Mouse (Mus musculus): ENCODE measurements around the gene Ffar4. TPM values are rescaled to one million over a fixed set of nuclear protein-coding genes. Genes with fewer than 3 reads are reported as not detected.
A peak's percentile ranks its signal among the peaks of the same experiment; 100 is the strongest.

Ffar4 gene
- polyA plus RNA-seq, 1 experiment from 2014 or later: 0.35 TPM

DNA sequence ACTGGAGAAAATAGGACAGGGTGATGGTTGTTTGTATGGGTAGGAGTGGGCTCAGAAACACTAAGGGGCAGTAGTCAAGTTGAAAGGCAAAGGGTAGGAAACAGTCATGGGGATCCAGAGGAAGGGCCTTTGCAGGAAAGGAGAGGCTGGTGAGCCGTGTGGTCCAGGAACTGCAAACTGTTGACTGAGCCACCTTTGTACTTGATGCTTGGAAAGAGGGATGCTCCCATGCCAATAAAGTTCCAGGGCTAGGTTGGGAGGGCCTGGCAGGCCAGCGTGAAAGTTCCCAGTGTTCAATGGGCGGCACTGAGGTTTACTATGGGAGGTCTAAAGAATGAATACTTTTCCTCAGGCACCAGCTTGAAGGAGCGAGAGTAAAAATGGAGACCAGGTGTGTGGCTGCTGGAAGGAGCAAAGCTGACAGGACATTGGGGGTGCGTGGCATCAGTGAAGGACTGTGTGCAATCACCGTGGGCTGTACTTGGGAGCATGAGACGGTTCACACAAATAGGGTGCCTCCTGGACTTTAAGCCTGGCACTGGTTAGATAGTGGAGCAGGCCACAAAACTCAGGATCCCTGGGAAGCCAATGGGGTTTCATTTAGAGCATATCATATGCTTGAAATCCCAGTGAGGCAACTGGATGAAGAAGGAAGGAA is 18.1 kb downstream of the Ffar4 start:
- Histone ChIP-seq H3K9me3 (replicated peaks; ENCODE audit: control insufficient read depth, low read length) (no peaks in the 10 kb centered on the region), H3K27ac (ENCODE audit: low read length) (no peak overlapping the region), H3K4me1 (ENCODE audit: control insufficient read depth, insufficient read depth, low read length) (peaks cover 5% of the 10 kb centered on the region; the same call in 1 of the 2 replicates), H3K36me3 (ENCODE audit: control insufficient read depth, insufficient read depth) (no peaks in the 10 kb centered on the region), H3K4me3 (ENCODE audit: low read length) (no peak overlapping the region), H3K9ac (ENCODE audit: low read length) (no peak overlapping the region), H3K4me2 (ENCODE audit: low read depth, low read length) (no peak overlapping the region), H3K27me3 (ENCODE audit: control insufficient read depth, insufficient read depth, low read length) (0 out of 2 replicates have a peak, but pooled peaks cover 2% of the 10 kb centered on the region)
- ATAC-seq (replicated peaks; ENCODE audit: extremely low read depth, insufficient read depth, low FRiP score): no peak
- WGBS: 84% methylated on average over 7 of the region's 7 CpGs

GRCm38 (mm10) chr19:38120123-38120760 is 23.4 kb downstream of the Ffar4 start:
- WGBS: 84% methylated on average over 5 of the region's 5 CpGs
- no peaks in the 10 kb centered on the region for H3K4me1 ChIP-seq (ENCODE audit: control insufficient read depth, insufficient read depth, low read length)
- no peaks in the 10 kb centered on the region for H3K9me3 ChIP-seq (replicated peaks; ENCODE audit: control insufficient read depth, low read length)
- no peak overlapping the region for H3K4me3 ChIP-seq (ENCODE audit: low read length)
- no peak overlapping the region for H3K27ac ChIP-seq (ENCODE audit: low read length)
- H3K9ac ChIP-seq (ENCODE audit: low read length): no peak overlapping the region
- H3K4me2 ChIP-seq (ENCODE audit: low read depth, low read length): no peak overlapping the region
- H3K36me3 ChIP-seq (ENCODE audit: control insufficient read depth, insufficient read depth): no peaks in the 10 kb centered on the region
- H3K27me3 ChIP-seq (ENCODE audit: control insufficient read depth, insufficient read depth, low read length): peaks cover 29% of the 10 kb centered on the region
- no peak for ATAC-seq (replicated peaks; ENCODE audit: extremely low read depth, insufficient read depth, low FRiP score)

- ATAC-seq (replicated peaks; ENCODE audit: extremely low read depth, insufficient read depth, low FRiP score): no peak
- Histone ChIP-seq H3K27ac (ENCODE audit: low read length) (no peak overlapping the region), H3K36me3 (ENCODE audit: control insufficient read depth, insufficient read depth) (no peaks in the 10 kb centered on the region), H3K9me3 (replicated peaks; ENCODE audit: control insufficient read depth, low read length) (no peaks in the 10 kb centered on the region), H3K27me3 (ENCODE audit: control insufficient read depth, insufficient read depth, low read length) (peaks cover 35% of the 10 kb centered on the region), H3K4me2 (ENCODE audit: low read depth, low read length) (peak overlapping the region; percentile 91), H3K9ac (ENCODE audit: low read length) (no peak overlapping the region), H3K4me1 (ENCODE audit: control insufficient read depth, insufficient read depth, low read length) (no peaks in the 10 kb centered on the region), H3K4me3 (ENCODE audit: low read length) (peak overlapping the region; percentile 55)
- WGBS: 24% methylated on average over 9 of the region's 9 CpGs
These were observed 27.1 kb downstream of the Ffar4 start for GRCm38 (mm10) chr19:38123921-38124320.

DNA sequence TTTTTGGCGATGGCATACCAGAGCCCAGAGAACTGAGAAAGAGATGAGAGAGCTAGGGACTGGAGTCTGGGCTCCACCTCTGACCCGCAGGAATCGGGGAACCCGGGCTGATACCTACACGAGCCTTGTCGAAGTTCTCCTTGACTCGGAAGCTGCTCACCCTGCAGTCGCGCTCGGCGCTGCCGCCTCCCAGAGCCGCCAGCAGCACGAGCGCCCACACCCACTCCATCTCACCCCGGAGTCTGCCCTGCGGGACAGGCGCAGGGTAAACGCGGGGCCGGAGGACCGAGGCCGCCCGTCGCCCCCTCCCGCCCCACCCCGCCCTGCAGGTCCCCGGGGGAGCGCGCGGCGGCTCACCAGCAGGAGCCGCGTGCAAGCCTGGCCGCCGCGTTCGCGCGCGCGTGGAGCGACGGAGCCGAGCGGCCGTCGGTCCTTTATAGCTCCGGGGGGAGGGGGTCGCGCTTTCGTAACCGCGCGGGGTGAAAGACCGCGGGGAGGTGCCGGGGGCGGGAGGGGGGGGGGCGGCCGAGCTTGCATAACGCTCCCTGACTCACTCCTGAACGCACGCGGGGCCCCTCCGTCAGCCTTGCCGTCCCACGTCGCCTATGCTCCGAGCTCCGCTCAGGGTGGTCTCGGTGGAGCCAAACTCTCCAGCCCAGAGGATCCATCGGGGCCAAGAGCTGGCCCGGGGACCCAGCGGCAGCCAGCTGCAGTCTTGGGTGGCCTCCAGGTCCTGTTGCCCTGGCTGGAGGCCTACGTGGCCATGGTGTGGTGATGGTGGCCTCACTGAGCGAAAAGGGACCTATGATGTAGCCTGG is 27.7 kb downstream of the Ffar4 start:
- Histone ChIP-seq H3K4me2 (ENCODE audit: low read depth, low read length) (peak overlapping the region; percentile 91), H3K27me3 (ENCODE audit: control insufficient read depth, insufficient read depth, low read length) (peaks cover 35% of the 10 kb centered on the region), H3K9me3 (replicated peaks; ENCODE audit: control insufficient read depth, low read length) (no peaks in the 10 kb centered on the region), H3K9ac (ENCODE audit: low read length) (peak overlapping the region; percentile 43), H3K4me1 (ENCODE audit: control insufficient read depth, insufficient read depth, low read length) (no peaks in the 10 kb centered on the region), H3K27ac (ENCODE audit: low read length) (no peak overlapping the region), H3K36me3 (ENCODE audit: control insufficient read depth, insufficient read depth) (no peaks in the 10 kb centered on the region), H3K4me3 (ENCODE audit: low read length) (peak overlapping the region; percentile 55)
- 2% methylated on average over 50 of the region's 77 CpGs for WGBS
- peak; percentile 37 for ATAC-seq (replicated peaks; ENCODE audit: extremely low read depth, insufficient read depth, low FRiP score)

DNA sequence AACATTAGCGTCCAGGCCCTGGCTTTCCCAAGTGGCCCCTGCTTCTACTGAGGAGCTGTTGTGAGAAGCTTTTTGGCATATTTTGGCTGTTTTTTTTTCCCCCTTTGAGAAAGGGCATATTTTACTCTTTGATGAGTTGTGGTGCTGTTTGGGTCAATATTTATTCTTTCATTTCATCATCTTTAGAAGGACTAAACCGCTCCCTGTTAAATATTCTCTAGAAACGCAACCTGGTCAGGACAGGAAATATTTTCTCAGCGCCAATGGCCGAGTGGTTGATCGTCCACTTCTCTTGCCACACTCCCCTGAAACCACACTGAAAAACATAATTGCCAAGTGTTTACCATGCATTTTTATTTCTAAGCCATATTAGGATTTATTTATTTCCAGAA is 28.3 kb downstream of the Ffar4 start, which contains the start of gene Rbp4:
TSS of gene Rbp4 (minus strand) at position 63 of the 392 bp plus-strand sequence.
- peak within 1 kb of the TSS; percentile 43 for H3K9ac ChIP-seq (ENCODE audit: low read length)
- peaks cover 35% of the 10 kb centered on the region for H3K27me3 ChIP-seq (ENCODE audit: control insufficient read depth, insufficient read depth, low read length)
- 63% methylated on average over 6 of the region's 6 CpGs for WGBS
- H3K4me2 ChIP-seq (ENCODE audit: low read depth, low read length): peak within 1 kb of the TSS; percentile 91
- no peak within 1 kb of the TSS for H3K27ac ChIP-seq (ENCODE audit: low read length)
- no peaks in the 10 kb centered on the region for H3K9me3 ChIP-seq (replicated peaks; ENCODE audit: control insufficient read depth, low read length)
- no peaks in the 10 kb centered on the region for H3K36me3 ChIP-seq (ENCODE audit: control insufficient read depth, insufficient read depth)
- no peak for ATAC-seq (replicated peaks; ENCODE audit: extremely low read depth, insufficient read depth, low FRiP score)
- H3K4me3 ChIP-seq (ENCODE audit: low read length): peak within 1 kb of the TSS; percentile 55
- H3K4me1 ChIP-seq (ENCODE audit: control insufficient read depth, insufficient read depth, low read length): no peaks in the 10 kb centered on the region

- H3K4me2 ChIP-seq (ENCODE audit: low read depth, low read length): no peak overlapping the region
- H3K27me3 ChIP-seq (ENCODE audit: control insufficient read depth, insufficient read depth, low read length): peaks cover 30% of the 10 kb centered on the region
- H3K27ac ChIP-seq (ENCODE audit: low read length): no peak overlapping the region
- H3K9ac ChIP-seq (ENCODE audit: low read length): no peak overlapping the region
- no peaks in the 10 kb centered on the region for H3K36me3 ChIP-seq (ENCODE audit: control insufficient read depth, insufficient read depth)
- WGBS: 60% methylated on average over 8 of the region's 8 CpGs
- no peaks in the 10 kb centered on the region for H3K4me1 ChIP-seq (ENCODE audit: control insufficient read depth, insufficient read depth, low read length)
- no peaks in the 10 kb centered on the region for H3K9me3 ChIP-seq (replicated peaks; ENCODE audit: control insufficient read depth, low read length)
- ATAC-seq (replicated peaks; ENCODE audit: extremely low read depth, insufficient read depth, low FRiP score): no peak
- no peak overlapping the region for H3K4me3 ChIP-seq (ENCODE audit: low read length)
These were observed 29.8 kb downstream of the Ffar4 start for GRCm38 (mm10) chr19:38126656-38127055.

GRCm38 (mm10) chr19:38132481-38132880 is 35.6 kb downstream of the Ffar4 start, which contains the start of gene Pde6c:
Gene Pde6c, plus strand, starts transcription at chr19:38132781.
- no peaks in the 10 kb centered on the region for H3K9me3 ChIP-seq (replicated peaks; ENCODE audit: control insufficient read depth, low read length)
- no peak for ATAC-seq (replicated peaks; ENCODE audit: extremely low read depth, insufficient read depth, low FRiP score)
- H3K4me2 ChIP-seq (ENCODE audit: low read depth, low read length): no peak within 1 kb of the TSS
- no peaks in the 10 kb centered on the region for H3K4me1 ChIP-seq (ENCODE audit: control insufficient read depth, insufficient read depth, low read length)
- no peak within 1 kb of the TSS for H3K27ac ChIP-seq (ENCODE audit: low read length)
- no peak within 1 kb of the TSS for H3K9ac ChIP-seq (ENCODE audit: low read length)
- no peaks in the 10 kb centered on the region for H3K36me3 ChIP-seq (ENCODE audit: control insufficient read depth, insufficient read depth)
- no peaks in the 10 kb centered on the region for H3K27me3 ChIP-seq (ENCODE audit: control insufficient read depth, insufficient read depth, low read length)
- no peak within 1 kb of the TSS for H3K4me3 ChIP-seq (ENCODE audit: low read length)
- WGBS: 82% methylated on average over 6 of the region's 6 CpGs

- Histone ChIP-seq H3K9me3 (replicated peaks; ENCODE audit: control insufficient read depth, low read length) (no peaks in the 10 kb centered on the region), H3K27me3 (ENCODE audit: control insufficient read depth, insufficient read depth, low read length) (no peaks in the 10 kb centered on the region), H3K4me2 (ENCODE audit: low read depth, low read length) (no peak overlapping the region), H3K36me3 (ENCODE audit: control insufficient read depth, insufficient read depth) (no peaks in the 10 kb centered on the region), H3K9ac (ENCODE audit: low read length) (no peak overlapping the region), H3K4me3 (ENCODE audit: low read length) (no peak overlapping the region), H3K27ac (ENCODE audit: low read length) (no peak overlapping the region), H3K4me1 (ENCODE audit: control insufficient read depth, insufficient read depth, low read length) (no peaks in the 10 kb centered on the region)
- no peak for ATAC-seq (replicated peaks; ENCODE audit: extremely low read depth, insufficient read depth, low FRiP score)
- WGBS: 21% methylated on average over 11 of the region's 11 CpGs
These were observed 37.1 kb downstream of the Ffar4 start for GRCm38 (mm10) chr19:38133986-38134385.

GRCm38 (mm10) chr19:38134806-38135205 is 37.9 kb downstream of the Ffar4 start:
- 90% methylated on average over 6 of the region's 6 CpGs for WGBS
- Histone ChIP-seq H3K4me2 (ENCODE audit: low read depth, low read length) (no peak overlapping the region), H3K36me3 (ENCODE audit: control insufficient read depth, insufficient read depth) (no peaks in the 10 kb centered on the region), H3K27ac (ENCODE audit: low read length) (no peak overlapping the region), H3K27me3 (ENCODE audit: control insufficient read depth, insufficient read depth, low read length) (no peaks in the 10 kb centered on the region), H3K9ac (ENCODE audit: low read length) (no peak overlapping the region), H3K4me3 (ENCODE audit: low read length) (no peak overlapping the region), H3K9me3 (replicated peaks; ENCODE audit: control insufficient read depth, low read length) (no peaks in the 10 kb centered on the region), H3K4me1 (ENCODE audit: control insufficient read depth, insufficient read depth, low read length) (no peaks in the 10 kb centered on the region)
- no peak for ATAC-seq (replicated peaks; ENCODE audit: extremely low read depth, insufficient read depth, low FRiP score)

All from heart, embryonic 16.5 days (tissue).